26 mouse cellular contexts compared by ENCODE assay signal in genomic region chr11:17555276-17555675, GRCm38 (mm10).
DNase-seq lines count a peak whose midpoint lies in the region; ATAC-seq and TF ChIP-seq lines count a peak whose summit lies in the region.
"Had no signal": no experiment of that assay in that cellular context is flagged by ENCODE, and none has a peak within 500 bp of the region (broad histone marks: within the 10 kb centered on the region; RNA-seq: fewer than 3 reads in every experiment).

No protein-coding gene starts in this region.

- H3K36me3 ChIP-seq in kidney, embryonic 16.5 days (ENCODE audit: insufficient read depth, low read length), result no peaks in the 10 kb centered on the region
- H3K36me3 ChIP-seq in kidney, adult 2 months (ENCODE audit: control insufficient read depth, insufficient read depth, low read length), result no peaks in the 10 kb centered on the region
- H3K36me3 ChIP-seq in limb, embryonic 13.5 days, result no peaks in the 10 kb centered on the region
- H3K36me3 ChIP-seq in limb, embryonic 10.5 days, result no peaks in the 10 kb centered on the region
- no peaks in the 10 kb centered on the region for H3K36me3 ChIP-seq in limb, embryonic 14.5 days (ENCODE audit: control insufficient read depth, insufficient read depth, low read length)
- H3K36me3 ChIP-seq: heart, embryonic 12.5 days; hindbrain, embryonic 10.5 days; hindbrain, embryonic 15.5 days; limb, embryonic 15.5 days; liver, embryonic 13.5 days had no signal

- no peak overlapping the region for H3K9ac ChIP-seq in kidney, embryonic 16.5 days (replicated peaks; ENCODE audit: low read length)
- H3K9ac ChIP-seq in limb, embryonic 13.5 days, result no peak overlapping the region
- H3K9ac ChIP-seq in limb, embryonic 14.5 days (ENCODE audit: low read depth, low read length, severe bottlenecking), result no peak overlapping the region
- H3K9ac ChIP-seq: heart, embryonic 12.5 days; hindbrain, embryonic 15.5 days; limb, embryonic 15.5 days; liver, embryonic 13.5 days had no signal

- H3K4me2 ChIP-seq in kidney, embryonic 16.5 days (replicated peaks; ENCODE audit: low read depth, low read length), result no peak overlapping the region
- H3K4me2 ChIP-seq in limb, embryonic 13.5 days (replicated peaks), result no peak overlapping the region
- no peak overlapping the region for H3K4me2 ChIP-seq in limb, embryonic 14.5 days (replicated peaks; ENCODE audit: low read depth, low read length, severe bottlenecking)
- H3K4me2 ChIP-seq: heart, embryonic 12.5 days; hindbrain, embryonic 15.5 days; limb, embryonic 15.5 days; liver, embryonic 13.5 days had no signal

- no peak for TF ChIP-seq POLR2A in kidney, adult 2 months (IDR thresholded peaks at IDR 0.05; ENCODE audit: low read depth, low read length)
- no peak for TF ChIP-seq POLR2A in limb, embryonic 14.5 days (IDR thresholded peaks at IDR 0.05; ENCODE audit: borderline replicate concordance, extremely low read depth, insufficient read depth, insufficient read length)

- H3K9me3 ChIP-seq in kidney, embryonic 16.5 days (ENCODE audit: low read length), result 0 out of 2 replicates have a peak, but pooled peaks cover 4% of the 10 kb centered on the region
- no peaks in the 10 kb centered on the region for H3K9me3 ChIP-seq in limb, embryonic 13.5 days
- H3K9me3 ChIP-seq in limb, embryonic 10.5 days (replicated peaks), result no peaks in the 10 kb centered on the region
- no peaks in the 10 kb centered on the region for H3K9me3 ChIP-seq in limb, embryonic 14.5 days (ENCODE audit: control insufficient read depth, low read length)
- H3K9me3 ChIP-seq: hindbrain, embryonic 15.5 days; limb, embryonic 15.5 days had no signal

- no peak overlapping the region for H3K4me3 ChIP-seq in kidney, embryonic 16.5 days (ENCODE audit: low read length)
- H3K4me3 ChIP-seq in kidney, adult 2 months (ENCODE audit: insufficient read depth, low read depth, low read length), result no peak overlapping the region
- no peak overlapping the region for H3K4me3 ChIP-seq in limb, embryonic 13.5 days
- H3K4me3 ChIP-seq in limb, embryonic 10.5 days, result no peak overlapping the region
- no peak overlapping the region for H3K4me3 ChIP-seq in limb, embryonic 14.5 days (replicated peaks; ENCODE audit: low read length)
- H3K4me3 ChIP-seq: heart, adult 2 months; heart, embryonic 12.5 days; hindbrain, embryonic 10.5 days; hindbrain, embryonic 15.5 days; limb, embryonic 15.5 days; liver, embryonic 13.5 days had no signal

- WGBS in kidney, embryonic 16.5 days, result 54% methylated on average over 3 of the region's 3 CpGs
- 65% methylated on average over 3 of the region's 3 CpGs for WGBS in kidney, adult 2 months
- WGBS in limb, embryonic 13.5 days, result 30% methylated on average over 3 of the region's 3 CpGs
- WGBS in limb, embryonic 10.5 days, result 74% methylated on average over 3 of the region's 3 CpGs
- WGBS in limb, embryonic 14.5 days, result 29% methylated on average over 3 of the region's 3 CpGs

- no peaks in the 10 kb centered on the region for H3K27me3 ChIP-seq in kidney, embryonic 16.5 days (ENCODE audit: insufficient read depth, low read length)
- H3K27me3 ChIP-seq in kidney, adult 2 months (replicated peaks; ENCODE audit: control insufficient read depth, insufficient read depth, low read length), result no peaks in the 10 kb centered on the region
- no peaks in the 10 kb centered on the region for H3K27me3 ChIP-seq in limb, embryonic 13.5 days
- H3K27me3 ChIP-seq in limb, embryonic 10.5 days (ENCODE audit: low read depth, poor library complexity, severe bottlenecking), result no peaks in the 10 kb centered on the region
- no peaks in the 10 kb centered on the region for H3K27me3 ChIP-seq in limb, embryonic 14.5 days (ENCODE audit: control insufficient read depth, insufficient read depth, low read length)
- H3K27me3 ChIP-seq: heart, embryonic 12.5 days; hindbrain, embryonic 15.5 days; limb, embryonic 15.5 days; liver, embryonic 13.5 days had no signal

- no peaks in the 10 kb centered on the region for H3K4me1 ChIP-seq in kidney, embryonic 16.5 days (ENCODE audit: insufficient read depth, low read length)
- H3K4me1 ChIP-seq in kidney, adult 2 months (ENCODE audit: control insufficient read depth, insufficient read depth, low read length), result no peaks in the 10 kb centered on the region
- peaks cover 6% of the 10 kb centered on the region for H3K4me1 ChIP-seq in limb, embryonic 13.5 days
- 0 out of 2 replicates have a peak, but pooled peaks cover 4% of the 10 kb centered on the region for H3K4me1 ChIP-seq in limb, embryonic 10.5 days
- peaks cover 8% of the 10 kb centered on the region for H3K4me1 ChIP-seq in limb, embryonic 14.5 days (ENCODE audit: control insufficient read depth, insufficient read depth, low read length)
- H3K4me1 ChIP-seq: heart, embryonic 12.5 days; hindbrain, embryonic 10.5 days; hindbrain, embryonic 15.5 days; limb, embryonic 15.5 days; liver, embryonic 13.5 days had no signal

- no peak for ATAC-seq in kidney, embryonic 16.5 days (ENCODE audit: low FRiP score, low TSS enrichment)
- ATAC-seq in limb, embryonic 13.5 days (ENCODE audit: low FRiP score, low read depth), result peak; percentile 59
- ATAC-seq in limb, embryonic 14.5 days (ENCODE audit: low FRiP score, low read depth), result peak; percentile 65
- ATAC-seq: activated CD4-positive, CD25-positive, alpha-beta regulatory T cell, adult 4 months; CD4-positive, CD25-positive, alpha-beta regulatory T cell, adult 4 months; forebrain, embryonic 16.5 days; inflammation-experienced regulatory T-cells, adult 6 months had no signal

- no peak for DNase-seq in kidney, adult 2 months
- no peak for DNase-seq in limb, embryonic 10.5 days (ENCODE audit: low spot score)
- DNase-seq in ZHBTc4 (ENCODE audit: low read depth, low spot score), result peak; percentile 5
- peak; percentile 56 for DNase-seq in limb, embryonic 14.5 days (ENCODE audit: low spot score)
- DNase-seq in adrenal gland, adult (ENCODE audit: inconsistent age in 2 of 2, low spot score in 1 of 2), result no peak
- DNase-seq: adrenal gland, adult 8-10 months; cerebellum, adult 2 months; cerebellum, postnatal 14 days; heart, adult 2 months; kidney, adult 11 months; liver, embryonic 13.5 days; lung, adult 18-20 months; lung, postnatal 10 days; midbrain, embryonic 14.5 days; thymus, adult 2 months; thymus, postnatal 4 days had no signal

- H3K27ac ChIP-seq in kidney, embryonic 16.5 days (ENCODE audit: low read length), result peak overlapping the region; percentile 35; the same call in 1 of the 2 replicates
- H3K27ac ChIP-seq in kidney, adult 2 months (ENCODE audit: insufficient read depth, low read depth, low read length), result no peak overlapping the region
- H3K27ac ChIP-seq in limb, embryonic 13.5 days, result no peak overlapping the region
- H3K27ac ChIP-seq in limb, embryonic 10.5 days, result no peak overlapping the region
- no peak overlapping the region for H3K27ac ChIP-seq in limb, embryonic 14.5 days (replicated peaks; ENCODE audit: low read depth, low read length)
- H3K27ac ChIP-seq: heart, adult 2 months; hindbrain, embryonic 10.5 days; hindbrain, embryonic 15.5 days; limb, embryonic 15.5 days; liver, embryonic 13.5 days had no signal

- no peak for TF ChIP-seq CTCF in kidney, adult 2 months (conservative IDR thresholded peaks at IDR 0.05; ENCODE audit: insufficient read depth, insufficient read length, low read depth, low read length)

Comparison
In these comparisons a context has a peak if more than half of its experiments do, and no peak if none do; other contexts are left out.
1. DNase-seq: peak in ZHBTc4 (single experiment) and limb, embryonic 14.5 days (single experiment); none in kidney, adult 2 months (single experiment), limb, embryonic 10.5 days (single experiment) and adrenal gland, adult (0 of 2).